9 mouse cellular contexts compared by ENCODE assay signal in genomic region chr6:54812276-54812675, GRCm38 (mm10). TPM values are rescaled to one million over a fixed set of nuclear protein-coding genes. Genes with fewer than 3 reads are reported as not detected.
DNase-seq lines count a peak whose midpoint lies in the region; ATAC-seq and TF ChIP-seq lines count a peak whose summit lies in the region.
"Had no signal": no experiment of that assay in that cellular context is flagged by ENCODE, and none has a peak within 500 bp of the region (broad histone marks: within the 10 kb centered on the region; RNA-seq: fewer than 3 reads in every experiment).

No protein-coding gene starts in this region.

- H3K4me1 ChIP-seq in liver, embryonic 11.5 days (replicated peaks; ENCODE audit: control insufficient read depth, insufficient read depth, low read length): peaks cover 7% of the 10 kb centered on the region
- H3K4me1 ChIP-seq in liver, embryonic 12.5 days: peaks cover 22% of the 10 kb centered on the region; the same call in 1 of the 2 replicates
- peaks cover 23% of the 10 kb centered on the region for H3K4me1 ChIP-seq in heart, postnatal 0 days (ENCODE audit: control insufficient read depth, insufficient read depth)
- H3K4me1 ChIP-seq in lung, postnatal 0 days (ENCODE audit: insufficient read depth, low read depth, low read length): peaks cover 17% of the 10 kb centered on the region; the same call in 1 of the 2 replicates

- peak; percentile 21 for DNase-seq in adrenal gland, postnatal 25 days
- no peak for DNase-seq in adrenal gland, adult 18-20 months (ENCODE audit: low spot score in 2 of 2)
- peak; percentile 20 for DNase-seq in liver, embryonic 11.5 days (ENCODE audit: low spot score)
- DNase-seq in heart, postnatal 0 days (ENCODE audit: low spot score): peak; percentile 45
- DNase-seq in lung, postnatal 0 days (ENCODE audit: low spot score): peak; percentile 81
- no peak for DNase-seq in spleen, adult 12 weeks (ENCODE audit: low spot score)
- DNase-seq in layer of hippocampus, adult 11-12 months (ENCODE audit: low spot score): no peak

- ATAC-seq in liver, embryonic 11.5 days (replicated peaks; ENCODE audit: low FRiP score): no peak
- ATAC-seq in liver, embryonic 12.5 days: no peak
- ATAC-seq in heart, postnatal 0 days (ENCODE audit: insufficient read depth, low read depth): no peak
- ATAC-seq in lung, postnatal 0 days: no peak

- no peaks in the 10 kb centered on the region for H3K27me3 ChIP-seq in liver, embryonic 11.5 days (replicated peaks; ENCODE audit: control insufficient read depth, insufficient read depth, low read length)
- H3K27me3 ChIP-seq in liver, embryonic 12.5 days (replicated peaks): no peaks in the 10 kb centered on the region
- no peaks in the 10 kb centered on the region for H3K27me3 ChIP-seq in heart, postnatal 0 days (ENCODE audit: control insufficient read depth, insufficient read depth, low read length)
- no peaks in the 10 kb centered on the region for H3K27me3 ChIP-seq in lung, postnatal 0 days (replicated peaks; ENCODE audit: insufficient read depth, low read length)
- H3K27me3 ChIP-seq: embryonic facial prominence, embryonic 15.5 days had no signal

- 81% methylated on average over 6 of the region's 6 CpGs for WGBS in liver, embryonic 11.5 days
- 73% methylated on average over 6 of the region's 6 CpGs for WGBS in liver, embryonic 12.5 days (ENCODE audit: insufficient replicate concordance)
- WGBS in heart, postnatal 0 days: 48% methylated on average over 6 of the region's 6 CpGs
- WGBS in lung, postnatal 0 days: 41% methylated on average over 6 of the region's 6 CpGs

- no peak for TF ChIP-seq EP300 in heart, postnatal 0 days (IDR thresholded peaks at IDR 0.05; ENCODE audit: low read depth)
- peak; percentile 31; the same call in 1 of the 2 replicates for TF ChIP-seq EP300 in lung, postnatal 0 days (IDR thresholded peaks at IDR 0.05)

- H3K4me3 ChIP-seq in liver, embryonic 11.5 days (ENCODE audit: low read depth, low read length): no peak overlapping the region
- H3K4me3 ChIP-seq in liver, embryonic 12.5 days: no peak overlapping the region
- no peak overlapping the region for H3K4me3 ChIP-seq in heart, postnatal 0 days (ENCODE audit: low read depth, low read length)
- no peak overlapping the region for H3K4me3 ChIP-seq in lung, postnatal 0 days (ENCODE audit: low read depth, low read length)
- H3K4me3 ChIP-seq: embryonic facial prominence, embryonic 15.5 days had no signal

- no peaks in the 10 kb centered on the region for H3K36me3 ChIP-seq in liver, embryonic 11.5 days (ENCODE audit: control insufficient read depth, insufficient read depth, low read length)
- H3K36me3 ChIP-seq in liver, embryonic 12.5 days: no peaks in the 10 kb centered on the region
- no peaks in the 10 kb centered on the region for H3K36me3 ChIP-seq in heart, postnatal 0 days (replicated peaks; ENCODE audit: control insufficient read depth, insufficient read depth, low read length)
- H3K36me3 ChIP-seq in lung, postnatal 0 days (ENCODE audit: insufficient read depth, low read length): no peaks in the 10 kb centered on the region
- H3K36me3 ChIP-seq: embryonic facial prominence, embryonic 15.5 days had no signal

- TF ChIP-seq CTCF in heart, postnatal 0 days (IDR thresholded peaks at IDR 0.05; ENCODE audit: low read depth): no peak
- TF ChIP-seq CTCF in lung, postnatal 0 days (IDR thresholded peaks at IDR 0.05): no peak

- no peaks in the 10 kb centered on the region for H3K9me3 ChIP-seq in liver, embryonic 11.5 days (ENCODE audit: control insufficient read depth, low read length)
- H3K9me3 ChIP-seq in liver, embryonic 12.5 days (replicated peaks): no peaks in the 10 kb centered on the region
- no peaks in the 10 kb centered on the region for H3K9me3 ChIP-seq in heart, postnatal 0 days (replicated peaks; ENCODE audit: control insufficient read depth, low read length)
- H3K9me3 ChIP-seq in lung, postnatal 0 days (ENCODE audit: low read length): no peaks in the 10 kb centered on the region
- H3K9me3 ChIP-seq: embryonic facial prominence, embryonic 15.5 days had no signal

- no peak overlapping the region for H3K4me2 ChIP-seq in liver, embryonic 11.5 days
- H3K4me2 ChIP-seq in liver, embryonic 12.5 days: no peak overlapping the region
- 0 out of 2 replicates have a peak overlapping the region, but pooled peaks have one; percentile 5 for H3K4me2 ChIP-seq in heart, postnatal 0 days (ENCODE audit: low read depth, low read length)
- H3K4me2 ChIP-seq in lung, postnatal 0 days (replicated peaks; ENCODE audit: low read depth, low read length): no peak overlapping the region; the same call in 1 of the 2 replicates
- H3K4me2 ChIP-seq: embryonic facial prominence, embryonic 15.5 days had no signal

- H3K27ac ChIP-seq in liver, embryonic 11.5 days (ENCODE audit: low read depth, low read length): no peak overlapping the region
- no peak overlapping the region for H3K27ac ChIP-seq in liver, embryonic 12.5 days
- no peak overlapping the region for H3K27ac ChIP-seq in heart, postnatal 0 days (ENCODE audit: low read depth)
- H3K27ac ChIP-seq in lung, postnatal 0 days (ENCODE audit: low read length): peak overlapping the region; percentile 47

- no peak overlapping the region for H3K9ac ChIP-seq in liver, embryonic 11.5 days (ENCODE audit: low read depth, low read length)
- H3K9ac ChIP-seq in liver, embryonic 12.5 days: no peak overlapping the region
- H3K9ac ChIP-seq in heart, postnatal 0 days (replicated peaks; ENCODE audit: low read depth, low read length): no peak overlapping the region
- H3K9ac ChIP-seq in lung, postnatal 0 days (replicated peaks; ENCODE audit: low read depth): no peak overlapping the region
- H3K9ac ChIP-seq: embryonic facial prominence, embryonic 15.5 days had no signal

RNA-seq across cellular contexts. Expression of gene Znrf2, which starts 4.4 kb away (rescaled TPM):
- 38.4 and 46.1 TPM in 2 replicates for total RNA-seq in adrenal gland, postnatal 25 days (2021)
- total RNA-seq in adrenal gland, adult 18-20 months (2021): 10 to 100 TPM; 39.3 to 51.6 TPM
- 3.9 and 4.1 TPM in 2 replicates for polyA plus RNA-seq in liver, embryonic 11.5 days (2014; fragmentation: Nextera tagmentation; extraction: Ambion mirVana)
- polyA plus RNA-seq in liver, embryonic 12.5 days (2016; fragmentation: Nextera tagmentation; extraction: Ambion mirVana): 2.9 and 3.2 TPM in 2 replicates
- total RNA-seq in heart, postnatal 0 days (2014; rRNA removed; ENCODE audit: low replicate concordance): 7.1 and 31.3 TPM in 2 replicates
- polyA plus RNA-seq in heart, postnatal 0 days (2015; fragmentation: Nextera tagmentation; extraction: Ambion mirVana): 3.7 and 4.3 TPM in 2 replicates
- polyA plus RNA-seq in lung, postnatal 0 days (2015; fragmentation: Nextera tagmentation; extraction: Ambion mirVana): 4.6 and 5.7 TPM in 2 replicates

Comparison
In these comparisons a context has a peak if more than half of its experiments do, and no peak if none do; other contexts are left out.
1. DNase-seq: peak in adrenal gland, postnatal 25 days (single experiment), liver, embryonic 11.5 days (single experiment), heart, postnatal 0 days (single experiment) and lung, postnatal 0 days (single experiment); none in adrenal gland, adult 18-20 months (0 of 2), spleen, adult 12 weeks (single experiment) and layer of hippocampus, adult 11-12 months (single experiment).